Mouse (Mus musculus) heart, postnatal 0 days (tissue): ENCODE data around the gene Mcoln1. TPM values are rescaled to one million over a fixed set of nuclear protein-coding genes. Genes with fewer than 3 reads are reported as not detected.
A peak's percentile ranks its signal among the peaks of the same experiment; 100 is the strongest.

Experiments used
- ATAC-seq: fragments of 200-750 bp; cut with Nextera tagmentation; 2 replicates; pipeline ENCODE4 v1.8.0; 2017; ENCODE audit warnings: low read depth, moderate number of reproducible peaks, moderate library complexity; ENCODE audit not compliant: insufficient read depth
- DNase-seq: peaks from one replicate; pipeline ENCODE4 v3.0.0-alpha.2; 2016; ENCODE audit warnings: low spot score
- H3K27ac ChIP-seq: fragments of 300-500 bp; sonication (generic); 2 replicates; pipeline ENCODE4 v1.5.1; 2014; ENCODE audit warnings: low read depth, mild to moderate bottlenecking
- H3K27me3 ChIP-seq: fragments of 300-500 bp; sonication (generic); 2 replicates; pipeline ENCODE4 v1.6.1; 2014; ENCODE audit warnings: low read length, mixed read lengths; ENCODE audit not compliant: control insufficient read depth, insufficient read depth
- H3K36me3 ChIP-seq: fragments of 300-500 bp; sonication (generic); replicated peaks from 2 replicates; pipeline ENCODE4 v1.6.1; 2014; ENCODE audit warnings: low read length, mixed read lengths; ENCODE audit not compliant: control insufficient read depth, insufficient read depth
- H3K4me1 ChIP-seq: fragments of 300-500 bp; sonication (generic); 2 replicates; pipeline ENCODE4 v1.6.1; 2014; ENCODE audit warnings: antibody characterized with exemption; ENCODE audit not compliant: control insufficient read depth, insufficient read depth
- H3K4me2 ChIP-seq: fragments of 300-500 bp; sonication (generic); 2 replicates; pipeline ENCODE4 v1.6.1; 2014; ENCODE audit warnings: low read depth, mild to moderate bottlenecking, low read length, moderate library complexity
- H3K4me3 ChIP-seq: fragments of 300-500 bp; sonication (generic); 2 replicates; pipeline ENCODE4 v1.5.1; 2014; ENCODE audit warnings: low read depth, low read length
- H3K9ac ChIP-seq: fragments of 300-500 bp; sonication (generic); replicated peaks from 2 replicates; pipeline ENCODE4 v1.6.1; 2014; ENCODE audit warnings: low read depth, low read length, mixed read lengths
- H3K9me3 ChIP-seq: fragments of 300-500 bp; sonication (generic); replicated peaks from 2 replicates; pipeline ENCODE4 v1.6.1; 2016; ENCODE audit warnings: low read length; ENCODE audit not compliant: control insufficient read depth
- CTCF ChIP-seq: IDR thresholded peaks from 2 replicates; pipeline ENCODE4 v1.5.1; 2016; ENCODE audit warnings: antibody characterized with exemption, control low read depth, low read depth
- EP300 ChIP-seq: IDR thresholded peaks from 2 replicates; pipeline ENCODE4 v1.6.1; 2016; ENCODE audit warnings: antibody characterized with exemption, low read depth
- WGBS: fragments of 180-500 bp; shearing (Covaris S2); extraction: QIAGEN DNeasy Blood & Tissue Kit; methylation state at CpG from one replicate; pipeline ENCODE4 v1.1.7; 2014; 5-methylcytosine and 5-hydroxymethylcytosine counted together
- polyA plus RNA-seq: library from polyadenylated mRNA; unstranded; fragments of >200 nt; fragmentation: Nextera tagmentation; extraction: Ambion mirVana; gene quantifications from 2 replicates; pipeline ENCODE4 v1.2.1, GENCODE M21; 2015
- total RNA-seq: library from RNA; depleted of rRNA; stranded (reverse); fragments of >200 nt; gene quantifications from 2 replicates; pipeline ENCODE4 v1.2.3, GENCODE M21; 2014; ENCODE audit warnings: low replicate concordance; rRNA removed

Gene Mcoln1
- total and polyA plus RNA-seq, 2 experiments from 2014 or later = 32.9 to 47.6 TPM

- DNase-seq (no peak), ATAC-seq (no peak)
- Histone ChIP-seq H3K4me2 (no peak overlapping the region), H3K27me3 (no peaks in the 10 kb centered on the region), H3K36me3 (peaks cover 51% of the 10 kb centered on the region), H3K9me3 (no peaks in the 10 kb centered on the region), H3K4me1 (no peaks in the 10 kb centered on the region), H3K27ac (no peak overlapping the region), H3K9ac (no peak overlapping the region), H3K4me3 (no peak overlapping the region)
- WGBS = 92% methylated on average over 4 of the region's 4 CpGs
- TF ChIP-seq CTCF = no peak
- TF ChIP-seq EP300 = no peak
These were observed 39.8 kb downstream of the Mcoln1 start for GRCm38 (mm10) chr8:3540076-3540475.

GRCm38 (mm10) chr8:3546511-3546910 is 46.3 kb downstream of the Mcoln1 start:
- H3K9me3 ChIP-seq = no peaks in the 10 kb centered on the region
- H3K4me3 ChIP-seq = no peak overlapping the region
- WGBS = 87% methylated on average over 2 of the region's 2 CpGs
- ATAC-seq = no peak
- TF ChIP-seq CTCF (no peak), EP300 (no peak)
- H3K4me1 ChIP-seq = no peaks in the 10 kb centered on the region
- peaks cover 16% of the 10 kb centered on the region for H3K36me3 ChIP-seq
- H3K27ac ChIP-seq = no peak overlapping the region
- no peak overlapping the region for H3K9ac ChIP-seq
- no peaks in the 10 kb centered on the region for H3K27me3 ChIP-seq
- DNase-seq = no peak
- H3K4me2 ChIP-seq = no peak overlapping the region

GRCm38 (mm10) chr8:3552240-3552639 is 52.0 kb downstream of the Mcoln1 start:
- no peak overlapping the region for H3K27ac ChIP-seq
- H3K4me1 ChIP-seq = no peaks in the 10 kb centered on the region
- no peak for DNase-seq
- no peak for ATAC-seq
- H3K4me3 ChIP-seq = no peak overlapping the region
- TF ChIP-seq EP300 = no peak
- no peak for TF ChIP-seq CTCF
- H3K9me3 ChIP-seq = no peaks in the 10 kb centered on the region
- no peak overlapping the region for H3K4me2 ChIP-seq
- WGBS = 85% methylated on average over 1 of the region's 1 CpGs
- no peaks in the 10 kb centered on the region for H3K36me3 ChIP-seq
- no peaks in the 10 kb centered on the region for H3K27me3 ChIP-seq
- no peak overlapping the region for H3K9ac ChIP-seq

- peak; percentile 69 for ATAC-seq
- no peaks in the 10 kb centered on the region for H3K4me1 ChIP-seq
- H3K9me3 ChIP-seq = no peaks in the 10 kb centered on the region
- H3K27me3 ChIP-seq = no peaks in the 10 kb centered on the region
- no peak overlapping the region for H3K27ac ChIP-seq
- no peak for DNase-seq
- H3K9ac ChIP-seq = no peak overlapping the region
- no peak overlapping the region for H3K4me2 ChIP-seq
- WGBS = 63% methylated on average over 4 of the region's 4 CpGs
- H3K36me3 ChIP-seq = no peaks in the 10 kb centered on the region
- H3K4me3 ChIP-seq = no peak overlapping the region
- no peak for TF ChIP-seq EP300
- no peak for TF ChIP-seq CTCF
These were observed 55.9 kb downstream of the Mcoln1 start for GRCm38 (mm10) chr8:3556114-3556513.

Other genes with a start within 250 kb of the Mcoln1 start
- gene Insr, start 220.8 kb upstream of the Mcoln1 start, total RNA-seq = 82.7 and 125 TPM in 2 replicates
- 50.2 and 51.4 TPM in 2 replicates for gene Insr, start 220.8 kb upstream of the Mcoln1 start, polyA plus RNA-seq
- gene A430078G23Rik, start 147.0 kb upstream of the Mcoln1 start, total RNA-seq = 0.89 TPM in 1 of 2 replicates, not detected in the other
- not detected in 2 replicates for gene A430078G23Rik, start 147.0 kb upstream of the Mcoln1 start, polyA plus RNA-seq
- 12.6 and 28.8 TPM in 2 replicates for gene Arhgef18, start 107.5 kb upstream of the Mcoln1 start, total RNA-seq
- gene Arhgef18, start 107.5 kb upstream of the Mcoln1 start, polyA plus RNA-seq = 2.8 and 3.4 TPM in 2 replicates
- 8.9 and 14.1 TPM in 2 replicates for gene Pex11g, start 32.8 kb upstream of the Mcoln1 start, total RNA-seq
- gene Pex11g, start 32.8 kb upstream of the Mcoln1 start, polyA plus RNA-seq = 6.8 and 7.3 TPM in 2 replicates
- not detected in 2 replicates for gene Tex45, start 29.6 kb upstream of the Mcoln1 start, total RNA-seq
- not detected in 2 replicates for gene Tex45, start 29.6 kb upstream of the Mcoln1 start, polyA plus RNA-seq
- gene Zfp358, start 7.3 kb upstream of the Mcoln1 start, total RNA-seq = 59.7 and 70.8 TPM in 2 replicates
- 25.0 and 25.7 TPM in 2 replicates for gene Zfp358, start 7.3 kb upstream of the Mcoln1 start, polyA plus RNA-seq
- gene Pnpla6, start 14.9 kb downstream of the Mcoln1 start, total RNA-seq = 15.9 and 41.7 TPM in 2 replicates
- gene Pnpla6, start 14.9 kb downstream of the Mcoln1 start, polyA plus RNA-seq = 7.9 and 8.4 TPM in 2 replicates
- gene C330021F23Rik, start 67.5 kb downstream of the Mcoln1 start, total RNA-seq = 1.3 and 1.9 TPM in 2 replicates
- gene C330021F23Rik, start 67.5 kb downstream of the Mcoln1 start, polyA plus RNA-seq = 2.0 and 2.3 TPM in 2 replicates
- gene Camsap3, start 86.8 kb downstream of the Mcoln1 start, total RNA-seq = 2.1 and 7.9 TPM in 2 replicates
- 0.33 and 0.43 TPM in 2 replicates for gene Camsap3, start 86.8 kb downstream of the Mcoln1 start, polyA plus RNA-seq
- 26.8 and 27.0 TPM in 2 replicates for gene Xab2, start 120.9 kb downstream of the Mcoln1 start, total RNA-seq
- gene Xab2, start 120.9 kb downstream of the Mcoln1 start, polyA plus RNA-seq = 20.0 TPM in 2 replicates
- 2.4 and 14.4 TPM in 2 replicates for gene Pet100, start 121.1 kb downstream of the Mcoln1 start, total RNA-seq
- 112 and 121 TPM in 2 replicates for gene Pet100, start 121.1 kb downstream of the Mcoln1 start, polyA plus RNA-seq
- gene Pcp2, start 125.1 kb downstream of the Mcoln1 start, total RNA-seq = not detected in 2 replicates
- gene Pcp2, start 125.1 kb downstream of the Mcoln1 start, polyA plus RNA-seq = not detected in 2 replicates
- gene Stxbp2, start 130.5 kb downstream of the Mcoln1 start, total RNA-seq = 15.2 and 30.5 TPM in 2 replicates
- gene Stxbp2, start 130.5 kb downstream of the Mcoln1 start, polyA plus RNA-seq = 13.8 and 14.5 TPM in 2 replicates
- gene Retn, start 155.3 kb downstream of the Mcoln1 start, total RNA-seq = not detected in 2 replicates
- not detected in 2 replicates for gene Retn, start 155.3 kb downstream of the Mcoln1 start, polyA plus RNA-seq
- not detected in 2 replicates for gene Mcemp1, start 165.3 kb downstream of the Mcoln1 start, total RNA-seq
- gene Mcemp1, start 165.3 kb downstream of the Mcoln1 start, polyA plus RNA-seq = 0.27 and 0.30 TPM in 2 replicates
- gene Fcor, start 171.9 kb downstream of the Mcoln1 start, total RNA-seq = not detected in 2 replicates
- gene Fcor, start 171.9 kb downstream of the Mcoln1 start, polyA plus RNA-seq = 1.3 and 1.7 TPM in 2 replicates
- 31.1 and 38.0 TPM in 2 replicates for gene Trappc5, start 175.8 kb downstream of the Mcoln1 start, total RNA-seq
- gene Trappc5, start 175.8 kb downstream of the Mcoln1 start, polyA plus RNA-seq = 29.2 and 29.8 TPM in 2 replicates
- not detected in 2 replicates for gene Fcer2a, start 193.7 kb downstream of the Mcoln1 start, total RNA-seq
- 0.11 TPM in 1 of 2 replicates, not detected in the other for gene Fcer2a, start 193.7 kb downstream of the Mcoln1 start, polyA plus RNA-seq
- 5.6 TPM in 1 of 2 replicates, not detected in the other for gene Clec4g, start 220.2 kb downstream of the Mcoln1 start, total RNA-seq
- 1.9 and 2.5 TPM in 2 replicates for gene Clec4g, start 220.2 kb downstream of the Mcoln1 start, polyA plus RNA-seq
- gene Cd209a, start 248.5 kb downstream of the Mcoln1 start, total RNA-seq = not detected in 2 replicates
- gene Cd209a, start 248.5 kb downstream of the Mcoln1 start, polyA plus RNA-seq = not detected in 2 replicates